Mouse (Mus musculus): ENCODE results near the gene Ptchd4. TPM values are rescaled to one million over a fixed set of nuclear protein-coding genes. Genes with fewer than 3 reads are reported as not detected.

The Ptchd4 gene
- total RNA-seq, 2 experiments from 2014 or later, result 0.19 TPM; not detected in 1

- DNase-seq (ENCODE audit: low spot score in 2 of 2), result no peak
These were observed 102.7 kb downstream of the Ptchd4 start for GRCm38 (mm10) chr17:42418449-42418848.

GRCm38 (mm10) chr17:42427961-42428360, 112.2 kb downstream of the Ptchd4 start:
- no peak for DNase-seq (ENCODE audit: low spot score in 2 of 2)

- DNase-seq (ENCODE audit: low spot score in 2 of 2), result no peak
These were observed 114.6 kb downstream of the Ptchd4 start for GRCm38 (mm10) chr17:42430380-42430779.

DNA sequence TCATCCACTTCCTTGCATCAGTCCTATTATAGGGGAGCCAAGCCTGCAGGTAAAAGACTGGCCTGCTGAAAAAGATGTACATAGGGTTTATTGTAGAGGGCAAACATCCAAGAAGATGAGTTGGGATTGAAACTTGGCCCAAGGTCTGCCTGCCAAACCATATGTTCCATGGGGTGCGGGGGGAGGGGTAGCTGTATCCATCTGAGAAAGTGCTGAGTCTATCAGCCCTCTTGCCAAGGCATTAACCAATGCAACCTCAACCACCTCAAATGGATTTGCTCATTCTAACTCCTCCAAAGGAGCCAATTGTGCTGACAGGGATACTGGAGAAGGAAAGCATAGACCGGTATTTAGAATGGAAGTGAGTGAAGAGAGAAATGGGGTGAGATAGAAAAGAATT, 136.5 kb downstream of the Ptchd4 start:
- DNase-seq (ENCODE audit: low spot score in 2 of 2), result no peak

DNA sequence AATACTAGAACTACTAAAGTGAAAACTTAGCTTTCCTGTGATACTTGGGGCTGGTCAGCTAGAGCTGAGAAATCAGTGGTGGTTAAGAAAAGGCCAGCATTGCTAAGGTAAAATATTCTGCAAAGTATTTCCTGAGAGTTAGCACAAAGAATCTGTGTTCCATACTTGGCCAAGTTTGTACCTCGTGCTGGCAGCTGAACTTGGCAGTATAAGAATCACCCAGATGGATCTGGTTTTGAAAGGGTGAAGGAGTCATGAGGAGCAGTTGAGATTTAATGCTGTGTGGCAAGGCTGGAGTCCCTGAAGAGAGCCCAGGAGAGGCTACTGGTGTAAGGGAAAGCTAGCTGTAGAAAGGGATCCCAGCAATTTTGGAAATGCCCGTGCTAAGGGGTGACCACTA, 140.7 kb downstream of the Ptchd4 start:
- DNase-seq (ENCODE audit: low spot score in 2 of 2), result no peak

- DNase-seq (ENCODE audit: low spot score in 2 of 2), result no peak
These were observed 147.0 kb downstream of the Ptchd4 start for GRCm38 (mm10) chr17:42462726-42463125.

DNA sequence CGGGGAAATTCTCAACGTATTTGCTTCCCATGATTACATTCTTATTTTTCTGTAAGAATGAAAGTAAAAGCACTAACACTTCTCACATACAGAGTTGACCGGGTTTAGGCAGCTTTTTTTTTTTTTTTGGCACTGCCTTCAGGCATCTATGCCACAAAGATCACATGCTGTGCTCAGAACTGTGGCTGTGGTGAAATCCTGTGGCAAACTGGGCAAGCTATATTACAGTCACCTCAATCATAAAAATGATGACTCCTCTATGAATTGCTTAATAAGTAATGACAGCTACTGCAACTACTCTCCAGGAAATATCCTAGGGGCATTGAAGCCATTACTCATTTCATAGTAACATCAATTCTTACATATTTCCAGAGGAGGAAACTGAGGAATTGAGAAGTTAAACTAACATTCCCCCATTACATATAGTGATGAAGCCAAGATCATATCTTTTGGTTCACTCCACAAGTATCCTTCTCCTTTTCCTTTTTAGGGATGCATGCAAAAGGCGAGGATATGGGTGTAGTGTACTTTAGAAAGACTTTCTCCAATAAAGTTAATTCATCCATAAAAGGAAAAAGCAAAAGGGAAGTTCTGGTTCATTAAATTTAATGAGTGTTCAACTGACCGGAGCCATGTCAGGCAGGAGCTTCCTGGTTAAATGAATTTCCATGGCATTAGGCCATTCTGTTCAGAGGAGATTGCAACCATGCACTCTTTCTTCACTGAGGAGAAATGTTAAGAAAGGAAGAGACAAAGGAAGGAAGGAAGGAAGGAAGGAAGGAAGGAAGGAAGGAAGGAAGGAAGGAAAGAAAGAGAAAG, 164.6 kb downstream of the Ptchd4 start:
- DNase-seq (ENCODE audit: low spot score in 2 of 2), result no peak

DNA sequence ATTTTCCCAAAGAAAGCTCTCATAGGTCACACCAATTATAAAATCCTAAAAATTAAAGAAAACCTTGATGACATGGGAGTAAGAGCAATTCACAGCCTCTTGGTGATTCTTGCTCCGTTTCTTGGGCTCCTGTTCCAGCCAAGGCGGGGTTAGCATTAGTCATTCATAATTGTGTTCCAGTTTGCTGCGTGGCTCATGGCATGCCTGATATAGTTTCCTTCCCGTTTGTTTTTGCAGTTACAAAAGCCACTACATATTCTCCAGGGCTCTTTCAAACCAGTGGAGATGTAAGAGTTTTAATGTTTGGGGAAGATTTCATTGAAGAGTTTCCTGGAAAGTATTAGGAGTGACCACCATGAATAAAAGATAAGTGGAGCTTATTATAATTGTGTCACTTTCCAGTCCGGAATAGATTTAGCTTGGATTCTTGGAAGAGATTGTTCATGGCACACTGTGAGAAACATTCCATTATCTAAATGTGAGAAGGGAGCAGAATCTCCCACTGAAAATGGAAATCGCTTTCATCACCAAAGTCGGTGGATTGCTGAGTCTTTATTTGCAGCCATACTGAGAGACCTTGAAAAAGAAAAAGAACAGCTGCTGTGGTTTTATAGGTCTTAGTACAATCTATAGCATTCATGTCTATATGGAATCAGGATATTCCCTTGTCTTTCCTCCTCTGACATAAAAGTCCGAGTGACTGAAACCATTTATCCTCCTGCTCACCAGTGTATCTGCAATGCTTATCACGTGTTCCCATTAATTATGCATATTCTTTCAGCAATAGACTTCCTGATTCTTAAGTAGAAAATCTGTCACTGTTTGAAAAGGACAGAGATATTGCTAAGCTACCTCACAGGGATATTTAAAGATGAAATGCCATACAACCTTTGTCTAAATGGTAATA, 193.9 kb downstream of the Ptchd4 start:
- no peak for DNase-seq (ENCODE audit: low spot score in 2 of 2)

GRCm38 (mm10) chr17:42530147-42530546, 214.4 kb downstream of the Ptchd4 start:
- DNase-seq (ENCODE audit: low spot score in 2 of 2), result no peak

- DNase-seq (ENCODE audit: low spot score in 2 of 2), result no peak
These were observed 233.8 kb downstream of the Ptchd4 start for GRCm38 (mm10) chr17:42549578-42549977.

Measured in adrenal gland, adult 18-20 months (tissue).